Mouse (Mus musculus) bone marrow, adult 2 months (tissue): ENCODE measurements around the gene Rnf19b. TPM values are rescaled to one million over a fixed set of nuclear protein-coding genes. Genes with fewer than 3 reads are reported as not detected.

ENCODE experiments used
- H3K27ac ChIP-seq: fragments of 200-500 bp; 2 replicates; pipeline ENCODE4 v1.5.1; 2012; ENCODE audit warnings: low read depth, mild to moderate bottlenecking, control low read depth, inconsistent platforms, low read length; ENCODE audit not compliant: control insufficient read depth, poor library complexity, insufficient read depth
- H3K4me1 ChIP-seq: fragments of 200-500 bp; 2 replicates; pipeline ENCODE4 v1.6.1; 2011; ENCODE audit warnings: low read length; ENCODE audit not compliant: control insufficient read depth, insufficient read depth
- H3K4me3 ChIP-seq: fragments of 200-500 bp; replicated peaks from 2 replicates; pipeline ENCODE3; 2011; ENCODE audit warnings: mild to moderate bottlenecking, low read depth, low read length, control low read depth; ENCODE audit not compliant: control insufficient read depth
- CTCF ChIP-seq: fragments of 200-500 bp; IDR thresholded peaks from 2 replicates; pipeline ENCODE4 v1.5.1; 2011; ENCODE audit warnings: low read length, control low read depth; ENCODE audit not compliant: control insufficient read depth, insufficient read depth
- POLR2A ChIP-seq: fragments of 200-500 bp; IDR thresholded peaks from 2 replicates; pipeline ENCODE4 v1.6.1; 2011; ENCODE audit warnings: low read depth, mild to moderate bottlenecking, control low read depth, low read length, borderline replicate concordance; ENCODE audit not compliant: control insufficient read depth
- WGBS: fragments of 180-500 bp; shearing (Covaris S2); methylation state at CpG from one replicate; pipeline ENCODE4 v1.1.7; 2018; 5-methylcytosine and 5-hydroxymethylcytosine counted together
- polyA plus RNA-seq: library from polyadenylated mRNA; stranded (reverse); fragments of >200 nt; gene quantifications from 2 replicates; pipeline ENCODE4 v1.2.4, GENCODE M21; 2011; ENCODE audit warnings: low replicate concordance; ENCODE audit not compliant: missing spikeins, insufficient read depth, insufficient read length

Rnf19b gene
- polyA plus RNA-seq, 1 experiment: 47.7 TPM

DNA sequence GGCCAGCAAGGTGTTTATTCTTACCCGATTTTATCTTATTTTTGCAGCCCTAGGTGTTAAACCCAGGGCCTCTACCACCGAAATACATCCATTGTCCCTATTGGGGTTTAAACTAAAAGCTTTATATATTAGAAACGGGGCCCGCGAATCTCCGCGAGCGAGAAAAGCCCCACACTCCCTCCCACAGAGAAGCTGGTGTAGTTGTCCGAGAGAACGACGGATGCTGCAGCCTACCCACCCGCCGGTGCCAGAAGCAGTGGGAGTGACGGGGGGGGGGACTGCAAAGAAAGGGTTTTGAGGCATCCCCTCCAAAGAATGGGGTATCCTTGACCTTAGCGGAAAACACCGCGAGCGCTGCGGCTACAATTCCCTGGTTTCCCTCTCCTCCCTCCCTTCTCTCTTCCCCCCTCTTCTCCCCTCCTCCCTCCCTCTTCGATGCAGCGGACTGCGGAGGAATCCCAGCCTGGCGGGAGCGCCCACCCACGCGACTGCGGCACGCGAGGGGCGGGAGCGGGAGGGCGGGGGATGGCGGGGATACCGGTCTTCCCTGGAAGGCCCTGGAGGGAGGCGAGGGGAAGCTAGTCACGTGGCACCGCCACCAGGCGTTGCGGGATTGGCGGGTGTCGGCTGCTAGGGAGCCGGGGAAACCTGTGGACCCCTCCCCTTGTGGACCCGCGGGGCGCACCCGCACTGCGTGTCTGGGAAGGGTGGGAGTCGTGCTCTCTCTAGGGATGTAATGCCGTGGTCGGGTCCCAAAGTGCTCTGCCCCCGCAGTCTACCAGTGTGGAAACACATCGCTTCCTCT, 9.4 kb upstream of the Rnf19b start:
- no peaks in the 10 kb centered on the region; the same call in 1 of the 2 replicates for H3K4me1 ChIP-seq
- WGBS: under 1% methylated on average over 51 of the region's 52 CpGs
- H3K4me3 ChIP-seq: peak overlapping the region; percentile 49
- H3K27ac ChIP-seq: no peak overlapping the region
- TF ChIP-seq CTCF (no peak), POLR2A (no peak)

DNA sequence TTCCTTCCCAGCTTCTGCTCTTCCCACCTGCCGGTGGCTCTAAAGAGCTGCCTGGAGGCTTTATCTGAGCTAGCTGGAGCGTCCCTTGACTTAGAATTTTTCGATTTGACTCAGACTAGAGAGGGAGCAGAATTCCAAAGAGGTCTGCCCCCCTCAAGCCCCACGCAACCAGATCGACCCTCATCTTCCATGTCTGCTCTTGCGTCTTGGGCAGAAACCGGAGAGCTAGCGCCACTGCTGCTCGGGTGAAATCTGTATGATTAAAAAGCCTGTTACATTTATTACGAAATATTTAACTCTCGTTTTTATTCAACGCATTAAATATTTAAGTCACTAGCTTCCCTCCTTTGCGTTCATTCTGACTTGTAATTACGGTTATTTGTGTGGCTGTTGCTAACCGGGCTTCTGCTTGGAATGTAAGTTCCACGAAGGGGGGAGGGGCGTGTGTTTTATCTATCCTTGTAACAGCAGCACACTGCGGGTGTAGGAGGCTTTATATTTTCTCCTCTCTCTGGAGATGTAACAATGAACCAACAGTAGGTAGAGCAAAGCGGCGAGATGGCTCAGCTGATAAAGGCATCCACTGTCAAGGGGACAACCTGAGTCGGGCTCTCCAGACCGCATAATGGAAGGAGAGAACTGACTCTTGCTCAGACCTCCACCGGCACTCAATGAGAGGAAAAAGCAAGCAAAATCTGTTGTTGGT, 8.6 kb upstream of the Rnf19b start:
- 8% methylated on average over 23 of the region's 23 CpGs for WGBS
- Histone ChIP-seq H3K4me3 (peak overlapping the region; percentile 49), H3K27ac (no peak overlapping the region), H3K4me1 (no peaks in the 10 kb centered on the region; the same call in 1 of the 2 replicates)
- no peak for TF ChIP-seq POLR2A

DNA sequence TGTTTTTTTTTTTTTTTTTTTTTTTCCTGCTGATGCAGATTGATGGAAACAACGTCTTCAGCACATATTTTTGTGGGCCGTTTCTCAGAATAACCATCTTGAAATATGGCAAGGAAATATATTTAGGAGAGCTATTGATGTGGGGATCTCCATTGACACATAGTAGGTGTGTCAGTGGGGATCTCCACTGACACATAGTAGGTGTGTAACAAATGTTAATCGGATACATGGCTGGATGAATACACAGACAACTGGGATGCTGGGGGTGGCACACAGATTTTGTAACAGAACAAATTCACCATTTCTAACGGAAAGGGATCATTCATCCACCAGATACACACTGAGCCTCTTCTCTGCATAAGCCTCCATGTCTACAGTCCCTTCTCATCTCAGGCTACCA, 7.7 kb upstream of the Rnf19b start:
- TF ChIP-seq POLR2A (no peak), CTCF (no peak)
- no peaks in the 10 kb centered on the region; the same call in 1 of the 2 replicates for H3K4me1 ChIP-seq
- no peak overlapping the region for H3K4me3 ChIP-seq
- H3K27ac ChIP-seq: no peak overlapping the region
- 73% methylated on average over 4 of the region's 4 CpGs for WGBS

DNA sequence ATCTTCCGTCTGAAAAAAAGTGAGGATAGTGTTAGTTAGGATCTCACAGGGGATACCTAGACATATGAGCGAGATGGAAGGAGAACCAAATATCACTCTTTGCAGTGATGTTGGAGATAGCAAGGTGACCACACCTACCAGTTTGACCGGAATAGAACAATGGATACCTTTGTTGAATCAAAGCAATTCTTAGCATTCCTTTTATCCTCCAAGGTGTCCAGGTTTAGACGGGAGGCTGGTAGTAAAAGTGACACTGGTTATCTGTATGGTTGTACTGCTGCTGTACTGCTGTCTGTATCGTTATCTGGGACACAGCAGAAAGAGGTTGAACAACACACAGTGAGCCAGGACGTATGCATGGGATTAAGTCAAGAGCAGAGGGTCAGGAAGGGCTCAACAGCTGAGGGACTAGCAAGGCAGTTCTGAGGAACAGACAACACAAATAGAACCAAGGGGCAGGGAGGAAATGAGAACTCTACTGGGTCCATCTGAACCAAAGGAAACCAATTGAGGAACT, 7.1 kb upstream of the Rnf19b start:
- H3K4me3 ChIP-seq: no peak overlapping the region
- no peak for TF ChIP-seq POLR2A
- TF ChIP-seq CTCF: no peak
- WGBS: 60% methylated on average over 6 of the region's 6 CpGs
- H3K4me1 ChIP-seq: no peaks in the 10 kb centered on the region; the same call in 1 of the 2 replicates
- no peak overlapping the region for H3K27ac ChIP-seq

DNA sequence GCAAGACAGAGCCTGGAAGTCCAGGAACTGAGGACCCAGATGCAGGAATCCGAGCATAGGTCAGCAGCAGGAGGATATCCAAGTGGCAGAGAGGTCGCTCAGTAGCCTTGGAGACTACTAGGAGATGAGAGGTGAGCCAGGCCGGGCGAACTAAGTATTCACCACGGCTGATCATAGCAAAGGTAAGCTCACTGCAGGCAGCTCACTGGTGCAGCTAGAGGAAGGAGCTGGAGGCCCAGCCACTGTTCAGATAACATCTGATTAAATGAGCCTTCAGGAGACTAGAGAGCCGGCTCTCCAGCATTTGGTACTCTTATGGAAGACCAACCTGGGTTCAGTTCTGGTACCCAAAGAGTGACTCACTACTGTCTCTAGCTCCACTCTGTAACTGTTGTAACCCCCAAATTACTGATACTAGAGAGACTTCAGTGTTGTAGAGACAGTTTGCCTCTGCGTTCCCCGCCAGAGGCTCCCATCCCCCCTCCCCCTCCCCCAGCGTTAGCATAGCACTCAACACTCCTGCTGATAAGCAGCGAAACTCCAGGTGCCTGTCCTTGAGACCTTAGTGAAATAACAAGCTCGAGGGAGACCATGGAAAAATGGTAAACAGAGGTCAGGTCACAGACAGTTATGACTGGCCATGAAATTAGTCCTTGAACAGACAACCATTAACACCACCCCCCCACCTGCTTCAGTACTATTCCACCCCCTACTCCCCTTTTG, 6.4 kb upstream of the Rnf19b start:
- no peak overlapping the region for H3K4me3 ChIP-seq
- WGBS: 60% methylated on average over 11 of the region's 11 CpGs
- no peaks in the 10 kb centered on the region; the same call in 1 of the 2 replicates for H3K4me1 ChIP-seq
- no peak overlapping the region for H3K27ac ChIP-seq
- TF ChIP-seq POLR2A: no peak
- TF ChIP-seq CTCF: no peak

DNA sequence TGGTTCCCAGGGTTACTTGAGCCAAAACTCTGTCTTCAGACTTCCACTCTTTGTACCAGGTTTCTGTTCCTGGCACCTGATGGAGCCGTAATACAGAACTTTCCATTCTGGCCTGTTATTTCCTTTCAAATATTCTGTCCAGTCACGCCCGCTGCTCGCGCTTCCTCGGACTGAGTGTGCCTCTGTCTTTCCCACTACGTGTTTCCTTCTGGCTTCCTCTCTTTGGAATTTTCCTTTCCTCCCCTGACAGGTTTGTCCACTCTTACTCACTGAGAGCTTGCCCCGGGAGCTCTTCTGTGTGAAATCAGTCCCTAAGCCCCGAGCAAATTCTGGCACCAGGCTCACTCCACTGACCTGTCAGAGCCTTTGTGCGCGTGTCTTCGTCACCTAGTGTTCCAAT, 3.3 kb upstream of the Rnf19b start:
- no peak for TF ChIP-seq CTCF
- no peak for TF ChIP-seq POLR2A
- Histone ChIP-seq H3K4me3 (no peak overlapping the region), H3K4me1 (no peaks in the 10 kb centered on the region; the same call in 1 of the 2 replicates), H3K27ac (no peak overlapping the region)
- WGBS: 91% methylated on average over 12 of the region's 12 CpGs

DNA sequence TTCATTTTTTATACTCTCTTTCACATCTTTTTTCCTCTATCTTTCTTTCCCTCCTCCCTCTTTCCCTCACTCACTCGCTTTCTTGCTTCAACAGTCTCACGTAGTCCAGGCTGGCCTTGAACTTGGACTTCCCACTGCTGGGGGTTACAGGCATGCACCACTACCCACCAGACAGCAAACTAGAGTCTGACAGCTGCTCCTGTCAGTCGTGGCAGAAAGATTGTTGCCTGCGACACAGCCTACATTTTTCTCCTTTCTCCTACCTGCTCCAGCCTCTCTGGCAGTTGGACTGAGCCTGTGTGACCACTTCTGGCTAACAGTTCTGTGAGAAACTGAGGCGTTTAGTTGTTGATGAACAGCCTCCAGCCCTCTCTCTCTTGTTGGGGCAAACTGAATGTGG, 2.5 kb upstream of the Rnf19b start:
- Histone ChIP-seq H3K4me1 (no peaks in the 10 kb centered on the region; the same call in 1 of the 2 replicates), H3K4me3 (no peak overlapping the region), H3K27ac (no peak overlapping the region)
- TF ChIP-seq CTCF: no peak
- TF ChIP-seq POLR2A: no peak
- 78% methylated on average over 5 of the region's 5 CpGs for WGBS

DNA sequence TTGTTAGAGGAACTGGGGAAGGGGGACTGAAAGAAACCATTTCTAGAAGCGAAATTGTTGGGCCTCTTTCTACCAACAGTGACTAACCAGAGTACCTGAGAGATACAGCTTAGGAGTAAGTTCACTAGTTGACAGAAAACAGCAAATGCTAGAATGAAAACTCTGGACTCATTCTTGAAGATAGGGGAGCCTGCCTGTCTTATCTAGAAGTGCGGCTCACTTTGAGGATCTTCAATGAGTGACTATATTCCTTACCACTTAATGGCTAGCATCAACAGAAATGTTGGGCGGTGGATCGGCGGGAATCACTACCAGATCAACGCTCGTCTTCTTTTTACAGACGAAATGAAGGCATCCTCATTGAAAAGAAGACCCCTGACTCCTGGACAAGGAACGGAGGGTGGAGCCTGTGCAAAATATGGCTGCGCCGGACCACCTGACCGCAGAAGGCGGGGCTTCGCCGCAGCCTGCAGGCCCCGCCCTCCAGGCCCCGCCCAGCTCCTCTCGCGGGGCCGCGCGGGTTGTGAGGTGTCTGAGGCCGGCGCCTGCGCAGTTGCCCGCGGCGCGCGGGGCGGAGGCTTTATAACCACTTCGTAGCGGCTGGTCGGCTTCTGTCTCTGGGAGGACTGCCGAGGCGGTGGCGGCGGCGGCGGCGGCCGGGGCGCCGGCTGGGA, 401 bp upstream of the Rnf19b start:
- peak overlapping the region; percentile 96 for H3K4me3 ChIP-seq
- WGBS: 4% methylated on average over 41 of the region's 44 CpGs
- peak overlapping the region; percentile 98 for H3K27ac ChIP-seq
- H3K4me1 ChIP-seq: peaks cover 1% of the 10 kb centered on the region
- TF ChIP-seq CTCF (no peak), POLR2A (peak; percentile 95; the same call in 1 of the 2 replicates)
